Mouse (Mus musculus): ENCODE measurements around the gene Fam214a. TPM values are rescaled to one million over a fixed set of nuclear protein-coding genes. Genes with fewer than 3 reads are reported as not detected.

The Fam214a gene
- total RNA-seq, 2 experiments from 2014 or later, result 28.4 to 31.3 TPM

Other genes starting within 250 kb of the Fam214a start
- not detected for gene Onecut1, start 91.0 kb upstream of the Fam214a start, total RNA-seq (2021)
- 100 to 1,000 TPM; 147 to 150 TPM for gene Arpp19, start 84.7 kb downstream of the Fam214a start, total RNA-seq (2021)
- gene Myo5a, start 118.1 kb downstream of the Fam214a start, total RNA-seq (2021), result 10 to 100 TPM; 18.5 to 27.8 TPM